Mouse (Mus musculus) spleen, adult 2 months (tissue): ENCODE data around the gene Slc10a2.

Experiments
- CTCF ChIP-seq: fragments of 200-500 bp; IDR thresholded peaks from 2 replicates; pipeline ENCODE4 v1.5.1; 2011; ENCODE audit warnings: mild to moderate bottlenecking, inconsistent platforms; ENCODE audit not compliant: insufficient read depth, insufficient read length, insufficient replicate concordance; ENCODE audit errors: extremely low read depth
- POLR2A ChIP-seq: fragments of 200-500 bp; IDR thresholded peaks from 2 replicates; pipeline ENCODE4 v1.6.1; 2011; ENCODE audit warnings: low read depth, low read length, inconsistent platforms

DNA sequence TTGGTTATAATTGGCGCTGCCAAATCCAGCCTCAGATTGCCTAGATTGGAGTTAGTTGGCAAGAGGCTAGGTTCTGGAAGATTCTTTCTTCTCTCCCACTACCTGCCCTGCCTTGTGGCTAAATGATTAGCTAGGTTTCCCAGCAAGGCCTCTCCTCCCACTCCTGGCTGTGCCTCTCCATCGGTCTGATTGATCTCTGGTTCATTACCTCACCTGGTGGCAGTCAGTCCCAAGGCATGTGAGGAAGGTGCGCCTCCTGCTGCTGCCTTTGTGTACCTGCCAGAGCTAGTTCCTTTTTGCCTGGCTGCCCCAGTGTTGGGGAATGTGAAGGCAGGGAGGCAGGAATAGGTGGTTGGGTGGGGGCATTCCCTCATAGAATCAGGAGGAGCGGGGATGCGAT lies 1.7 kb upstream of the Slc10a2 start:
- TF ChIP-seq CTCF (no peak), POLR2A (no peak)
